Mouse (Mus musculus): ENCODE results near the gene Prm3. TPM values are rescaled to one million over a fixed set of nuclear protein-coding genes. Genes with fewer than 3 reads are reported as not detected.

Gene Prm3
- polyA plus RNA-seq, 1 experiment, result not detected

DNA sequence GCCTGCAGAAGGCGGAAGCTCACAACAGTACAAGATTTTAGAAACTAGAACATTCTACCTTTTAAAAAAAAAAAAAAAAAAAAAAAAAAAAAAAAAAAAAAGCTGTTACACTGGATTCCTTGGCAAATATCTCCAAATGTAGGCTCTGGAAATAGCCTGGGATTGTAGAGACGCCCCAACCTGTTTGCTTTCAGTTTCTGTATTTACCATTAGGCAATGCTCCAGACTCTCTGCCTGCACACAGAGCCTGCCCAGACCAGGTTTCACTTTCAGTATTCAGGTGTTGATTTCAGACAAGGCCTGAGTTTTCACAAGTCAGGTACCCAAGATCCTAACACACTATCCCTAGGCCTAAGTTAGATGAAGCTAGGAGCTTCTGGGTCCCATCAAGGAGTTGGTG, 49.6 kb downstream of the Prm3 start:
- Histone ChIP-seq H3K4me1 (ENCODE audit: control insufficient read depth) (peaks cover 2% of the 10 kb centered on the region; the same call in 1 of the 2 replicates), H3K27me3 (ENCODE audit: control insufficient read depth) (no peaks in the 10 kb centered on the region), H3K4me3 (replicated peaks) (no peak overlapping the region), H3K9me3 (ENCODE audit: control insufficient read depth, low read length) (no peaks in the 10 kb centered on the region), H3K36me3 (ENCODE audit: control insufficient read depth) (peaks cover 5% of the 10 kb centered on the region; the same call in 1 of the 2 replicates)
- TF ChIP-seq TAL1 (IDR thresholded peaks at IDR 0.05; ENCODE audit: low read length), result no peak
- no peak for TF ChIP-seq GATA1 (IDR thresholded peaks at IDR 0.05; ENCODE audit: low read length)

Other genes with a start within 250 kb of the Prm3 start
- gene Dexi, start 247.9 kb downstream of the Prm3 start, polyA plus RNA-seq (2012), result 1.1 and 1.6 TPM in 2 replicates
- gene Clec16a, start 245.6 kb downstream of the Prm3 start, polyA plus RNA-seq (2012), result 0.99 and 1.1 TPM in 2 replicates
- 0.13 and 0.19 TPM in 2 replicates for gene Socs1, start 5.4 kb downstream of the Prm3 start, polyA plus RNA-seq (2012)
- gene Tnp2, start 2.3 kb downstream of the Prm3 start, polyA plus RNA-seq (2012), result not detected in 2 replicates
- gene Prm2, start 5.2 kb upstream of the Prm3 start, polyA plus RNA-seq (2012), result not detected in 2 replicates
- not detected in 2 replicates for gene Prm1, start 14.9 kb upstream of the Prm3 start, polyA plus RNA-seq (2012)
- gene Gm11172, start 22.0 kb upstream of the Prm3 start, polyA plus RNA-seq (2012), result not detected in 2 replicates
- gene Rmi2, start 44.1 kb upstream of the Prm3 start, polyA plus RNA-seq (2012), result 0.57 and 0.65 TPM in 2 replicates